Mouse (Mus musculus): ENCODE results near the gene Lrguk. TPM values are rescaled to one million over a fixed set of nuclear protein-coding genes. Genes with fewer than 3 reads are reported as not detected.
A peak's percentile ranks its signal among the peaks of the same experiment; 100 is the strongest.

The Lrguk gene
- total RNA-seq, 2 experiments from 2014 or later = 2.9 to 3.3 TPM

GRCm38 (mm10) chr6:34153069-34154052 is 124.1 kb downstream of the Lrguk start:
- Histone ChIP-seq H3K4me3 (no peak overlapping the region), H3K27ac (peak overlapping the region; percentile 36; the same call in 1 of the 2 replicates)
- intact Hi-C loops (cut with DNase I) = loop anchor here (5.0 kb wide), 1 partner anchor 66 kb away; no protein-coding TSS in a partner anchor
- DNase-seq (ENCODE audit: extremely low spot score in 1 of 2, low spot score in 2 of 2) = no peak
- TF ChIP-seq CTCF (IDR thresholded peaks at IDR 0.05) = no peak

GRCm38 (mm10) chr6:34154202-34154601 is 125.0 kb downstream of the Lrguk start:
- intact Hi-C loops (cut with DNase I) = loop anchor here (5.0 kb wide), 1 partner anchor 67 kb away; no protein-coding TSS in a partner anchor
- H3K4me3 ChIP-seq = no peak overlapping the region
- TF ChIP-seq CTCF (IDR thresholded peaks at IDR 0.05) = no peak
- H3K27ac ChIP-seq = peak overlapping the region; percentile 36; the same call in 1 of the 2 replicates
- DNase-seq (ENCODE audit: extremely low spot score in 1 of 2, low spot score in 2 of 2) = peak; percentile 14 to 38

DNA sequence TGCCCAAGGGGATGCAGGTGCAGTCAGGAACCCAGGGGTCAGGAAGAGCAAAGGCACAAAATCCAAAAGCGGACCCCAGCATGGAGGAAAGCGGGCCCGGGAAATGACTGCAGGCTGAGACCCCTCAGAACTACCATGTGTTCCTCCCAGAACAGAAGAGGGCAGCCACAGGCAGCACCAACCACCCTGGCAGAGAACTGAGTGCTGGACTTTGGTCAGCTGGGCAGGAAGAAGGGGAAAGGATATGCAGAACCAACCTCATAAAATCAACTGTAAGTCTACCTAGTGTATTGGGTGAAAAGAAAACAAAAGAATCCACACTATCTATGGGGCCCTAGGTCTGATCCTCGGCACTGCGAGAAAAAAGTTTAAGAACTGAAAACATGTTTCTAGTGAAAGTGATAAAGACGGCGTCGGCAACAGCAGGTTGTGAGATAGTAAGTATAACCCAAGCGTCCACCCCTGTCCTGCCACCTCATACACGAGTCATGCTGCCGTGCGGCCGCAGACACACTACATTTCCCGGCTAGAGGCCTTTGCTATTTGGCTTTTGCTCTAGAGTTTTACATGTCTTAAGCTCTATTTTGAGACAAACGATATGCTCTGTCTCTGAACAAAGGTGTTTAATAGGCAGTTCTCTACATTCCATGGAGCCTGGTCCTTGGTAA is 126.0 kb downstream of the Lrguk start:
- H3K27ac ChIP-seq = peak overlapping the region; percentile 15; the same call in 1 of the 2 replicates
- H3K4me3 ChIP-seq = no peak overlapping the region
- no peak for DNase-seq (ENCODE audit: extremely low spot score in 1 of 2, low spot score in 2 of 2)
- TF ChIP-seq CTCF (IDR thresholded peaks at IDR 0.05) = no peak
- intact Hi-C loops (cut with DNase I) = no loop called here

DNA sequence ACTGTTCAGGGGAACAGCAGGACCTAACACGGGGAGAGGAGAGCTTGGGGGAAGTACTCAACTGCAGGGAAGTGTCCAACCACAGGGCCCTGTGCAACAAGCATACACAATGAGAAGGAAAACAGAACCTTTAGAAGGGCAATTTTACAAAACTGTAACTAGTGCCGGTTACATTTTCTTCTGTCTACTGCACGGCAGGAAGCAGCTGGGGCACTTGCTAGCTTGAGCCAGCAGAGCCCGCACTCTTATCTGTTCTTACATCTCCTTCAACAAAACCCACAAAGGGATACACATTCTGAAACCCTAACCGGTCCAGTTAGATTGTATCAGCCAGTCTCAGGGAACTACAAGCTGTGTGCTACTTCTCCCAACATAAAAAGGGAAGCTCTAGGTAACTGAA is 126.8 kb downstream of the Lrguk start:
- DNase-seq (ENCODE audit: extremely low spot score in 1 of 2, low spot score in 2 of 2) = no peak
- Histone ChIP-seq H3K4me3 (no peak overlapping the region), H3K27ac (no peak overlapping the region)
- TF ChIP-seq CTCF (IDR thresholded peaks at IDR 0.05) = peak; percentile 10
- intact Hi-C loops (cut with DNase I) = no loop called here

- TF ChIP-seq CTCF (IDR thresholded peaks at IDR 0.05) = no peak
- no peak overlapping the region for H3K4me3 ChIP-seq
- intact Hi-C loops (cut with DNase I) = no loop called here
- no peak overlapping the region for H3K27ac ChIP-seq
- DNase-seq (ENCODE audit: extremely low spot score in 1 of 2, low spot score in 2 of 2) = no peak
These were observed 127.8 kb downstream of the Lrguk start for GRCm38 (mm10) chr6:34156841-34157748.

DNA sequence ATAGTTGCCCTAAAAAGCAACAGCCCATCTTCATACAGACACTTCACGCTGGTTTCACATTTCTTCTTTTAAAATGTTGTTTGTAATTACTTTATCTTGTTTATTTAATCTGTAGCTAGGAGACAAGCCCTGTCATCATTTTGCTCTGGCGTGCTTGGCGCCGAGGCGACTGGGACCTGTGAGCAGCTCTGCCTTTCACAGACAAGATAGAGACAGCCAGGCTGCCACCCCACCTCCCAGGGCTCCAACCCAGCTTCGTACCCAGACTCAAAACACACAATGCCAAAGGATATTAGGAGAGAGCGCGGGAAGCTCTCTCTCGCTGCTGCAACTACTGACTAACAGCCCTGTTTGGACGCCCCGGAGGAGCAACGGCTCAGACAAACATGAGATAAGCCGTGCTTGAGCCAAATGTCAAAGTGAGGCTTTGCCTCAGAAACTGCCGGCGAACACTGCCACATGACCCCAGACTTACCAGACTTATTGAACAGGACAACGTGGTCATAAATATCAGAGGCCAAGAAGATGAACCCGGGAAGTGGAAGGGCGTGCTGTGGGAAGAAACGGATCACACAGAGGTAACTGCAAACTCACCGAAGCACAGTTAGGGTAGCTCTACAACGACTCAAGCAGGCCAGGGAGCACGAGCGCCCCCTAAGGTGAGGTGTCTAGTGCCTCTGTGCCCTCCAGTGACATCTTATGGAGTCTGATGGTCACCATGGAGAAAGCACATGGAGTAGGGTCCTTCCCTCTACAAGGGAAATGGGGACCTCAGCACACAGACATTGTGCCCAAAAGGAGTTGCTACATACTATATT is 131.0 kb downstream of the Lrguk start:
- H3K27ac ChIP-seq = no peak overlapping the region

GRCm38 (mm10) chr6:34160816-34161310 is 131.6 kb downstream of the Lrguk start:
- TF ChIP-seq CTCF (IDR thresholded peaks at IDR 0.05) = no peak
- no peak for DNase-seq (ENCODE audit: extremely low spot score in 1 of 2, low spot score in 2 of 2)
- Histone ChIP-seq H3K27ac (no peak overlapping the region), H3K4me3 (no peak overlapping the region)
- intact Hi-C loops (cut with DNase I) = no loop called here

More for the DNA sequence above, 131.0 kb downstream of the Lrguk start:
- intact Hi-C loops (cut with DNase I) = no loop called here
- DNase-seq (ENCODE audit: extremely low spot score in 1 of 2, low spot score in 2 of 2) = no peak
- TF ChIP-seq CTCF (IDR thresholded peaks at IDR 0.05) = no peak
- no peak overlapping the region for H3K4me3 ChIP-seq

DNA sequence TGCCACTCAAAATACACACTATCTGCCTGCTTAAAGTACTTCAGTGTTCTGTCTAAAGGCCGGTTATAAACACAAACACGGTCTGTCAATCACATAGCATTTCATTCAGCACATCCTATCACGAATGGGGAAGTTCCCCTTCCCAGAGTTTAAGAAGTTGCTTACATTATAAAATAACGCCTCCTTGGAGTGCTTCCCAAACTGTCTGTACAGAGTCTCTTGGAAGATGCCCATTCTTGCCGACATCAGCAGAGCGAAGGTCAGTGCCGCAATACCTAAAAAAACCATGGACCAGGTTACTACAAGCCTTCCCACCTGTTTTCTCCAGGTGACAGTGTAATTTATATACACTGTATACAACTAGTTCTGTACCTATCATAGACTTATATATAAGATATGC is 132.3 kb downstream of the Lrguk start:
- TF ChIP-seq CTCF (IDR thresholded peaks at IDR 0.05) = no peak
- no peak for DNase-seq (ENCODE audit: extremely low spot score in 1 of 2, low spot score in 2 of 2)
- H3K27ac ChIP-seq = no peak overlapping the region

DNA sequence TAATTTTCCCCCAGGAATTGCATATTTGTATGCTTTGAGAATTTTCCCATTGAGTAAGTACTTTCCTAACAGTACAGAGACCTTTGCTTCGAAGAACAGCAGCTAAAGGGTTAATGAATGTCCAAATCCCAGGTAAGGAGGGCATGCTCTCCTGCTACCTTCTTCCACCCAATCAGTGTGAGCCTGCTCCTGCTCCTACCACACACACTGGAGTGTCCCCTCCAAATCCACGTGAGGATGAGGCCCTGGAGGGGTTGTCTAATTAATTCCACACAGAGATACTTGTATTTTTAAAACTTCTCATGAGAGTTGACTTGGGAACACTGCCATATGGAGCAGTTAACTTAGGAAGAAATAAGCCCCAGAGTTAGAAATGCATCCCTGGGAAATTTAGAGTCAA is 133.4 kb downstream of the Lrguk start:
- no peak overlapping the region for H3K27ac ChIP-seq
- no peak overlapping the region for H3K4me3 ChIP-seq
- TF ChIP-seq CTCF (IDR thresholded peaks at IDR 0.05) = no peak
- no peak for DNase-seq (ENCODE audit: extremely low spot score in 1 of 2, low spot score in 2 of 2)
- intact Hi-C loops (cut with DNase I) = no loop called here

More for the DNA sequence above, 132.3 kb downstream of the Lrguk start:
- H3K4me3 ChIP-seq = no peak overlapping the region
- intact Hi-C loops (cut with DNase I) = no loop called here

GRCm38 (mm10) chr6:34163014-34163413 is 133.8 kb downstream of the Lrguk start:
- DNase-seq (ENCODE audit: extremely low spot score in 1 of 2, low spot score in 2 of 2) = no peak
- Histone ChIP-seq H3K27ac (no peak overlapping the region), H3K4me3 (no peak overlapping the region)
- intact Hi-C loops (cut with DNase I) = no loop called here
- TF ChIP-seq CTCF (IDR thresholded peaks at IDR 0.05) = no peak

Data from left cerebral cortex, adult 2 months (tissue).